Mouse (Mus musculus) urinary bladder, postnatal 10 days (tissue): ENCODE measurements around the gene Trmt61a.
"Not testable (repeated sequence)": the region's sequence is repeated elsewhere in the genome, so short reads cannot be mapped to it uniquely, and the experiment has no call there.

Source experiments
- DNase-seq: peaks from one replicate; pipeline ENCODE4 v3.0.0; 2022; ENCODE audit warnings: low spot score

Gene Trmt61a

GRCm38 (mm10) chr12:111677882-111678669, at the start of gene Trmt61a:
Gene Trmt61a, plus strand, starts transcription at chr12:111678105.
- DNase-seq, result peak; percentile 81

- no peak for DNase-seq
These were observed 29.8 kb upstream of the Trmt61a start for GRCm38 (mm10) chr12:111648061-111648645.

- DNase-seq, result no peak
These were observed 25.0 kb upstream of the Trmt61a start for GRCm38 (mm10) chr12:111652953-111653352.

GRCm38 (mm10) chr12:111653434-111653833, 24.5 kb upstream of the Trmt61a start:
- DNase-seq, result no peak

- no peak for DNase-seq
These were observed 22.2 kb upstream of the Trmt61a start for GRCm38 (mm10) chr12:111655695-111656094.

- no peak for DNase-seq
These were observed 18.6 kb upstream of the Trmt61a start for GRCm38 (mm10) chr12:111659331-111659730.

- no peak for DNase-seq
These were observed 17.3 kb upstream of the Trmt61a start for GRCm38 (mm10) chr12:111660628-111661027.

GRCm38 (mm10) chr12:111661554-111661953, 16.4 kb upstream of the Trmt61a start:
- DNase-seq, result not testable (repeated sequence)

- no peak for DNase-seq
These were observed 14.4 kb upstream of the Trmt61a start for GRCm38 (mm10) chr12:111663228-111664143.

GRCm38 (mm10) chr12:111664144-111664634, 13.7 kb upstream of the Trmt61a start:
- no peak for DNase-seq

GRCm38 (mm10) chr12:111665041-111665880, 12.6 kb upstream of the Trmt61a start:
- DNase-seq, result no peak

- no peak for DNase-seq
These were observed 11.5 kb upstream of the Trmt61a start for GRCm38 (mm10) chr12:111666380-111666779.

- DNase-seq, result no peak
These were observed 10.5 kb upstream of the Trmt61a start for GRCm38 (mm10) chr12:111667421-111667820.

GRCm38 (mm10) chr12:111668457-111668912, 9.4 kb upstream of the Trmt61a start:
- peak; percentile 96 for DNase-seq

- no peak for DNase-seq
These were observed 8.7 kb upstream of the Trmt61a start for GRCm38 (mm10) chr12:111669000-111669788.

GRCm38 (mm10) chr12:111669961-111670360, 7.9 kb upstream of the Trmt61a start:
- no peak for DNase-seq

GRCm38 (mm10) chr12:111670371-111670971, 7.4 kb upstream of the Trmt61a start:
- no peak for DNase-seq

GRCm38 (mm10) chr12:111670976-111671375, 6.9 kb upstream of the Trmt61a start:
- no peak for DNase-seq

- no peak for DNase-seq
These were observed 6.4 kb upstream of the Trmt61a start for GRCm38 (mm10) chr12:111671431-111671902.

- peak; percentile 57 for DNase-seq
These were observed 5.7 kb upstream of the Trmt61a start, which contains the start of gene Ckb for GRCm38 (mm10) chr12:111672176-111672575. Gene Ckb, minus strand, starts transcription at chr12:111672338.
